In genomic region chr11:4756460-4756859, GRCm38 (mm10) we compare ENCODE assay signal across 27 mouse cellular contexts. TPM values are rescaled to one million over a fixed set of nuclear protein-coding genes. Genes with fewer than 3 reads are reported as not detected.
DNase-seq lines count a peak whose midpoint lies in the region; ATAC-seq lines count a peak whose summit lies in the region.
"Had no signal": no experiment of that assay in that cellular context is flagged by ENCODE, and none has a peak within 500 bp of the region (broad histone marks: within the 10 kb centered on the region; RNA-seq: fewer than 3 reads in every experiment).

No protein-coding gene starts in this region.

- intact Hi-C loops in left cerebral cortex, postnatal 25 days (cut with DNase I) = no loop called here

- H3K4me3 ChIP-seq in heart, embryonic 10.5 days = no peak overlapping the region
- H3K4me3 ChIP-seq: embryonic facial prominence, embryonic 13.5 days; embryonic facial prominence, embryonic 15.5 days; erythroblast, embryonic 14.5 days; forebrain, embryonic 10.5 days; forebrain, embryonic 12.5 days had no signal

- WGBS in heart, embryonic 10.5 days = 75% methylated on average over 9 of the region's 9 CpGs

- H3K4me1 ChIP-seq in heart, embryonic 10.5 days = peaks cover 10% of the 10 kb centered on the region; the same call in 1 of the 2 replicates
- H3K4me1 ChIP-seq: embryonic facial prominence, embryonic 13.5 days had no signal

- no peak for ATAC-seq in monocyte, adult 5-6 weeks (replicated peaks; ENCODE audit: insufficient number of reproducible peaks, low FRiP score, low TSS enrichment, poor library complexity, severe bottlenecking)
- 0 out of 2 replicates have a peak, but pooled peaks have one; percentile 22 for ATAC-seq in common myeloid progenitor, adult 5-6 weeks (replicated peaks; ENCODE audit: low read depth, poor library complexity, severe bottlenecking)
- ATAC-seq in megakaryocyte, adult 5-6 weeks (ENCODE audit: poor library complexity, severe bottlenecking) = peak; percentile 52
- ATAC-seq in activated CD4-positive, CD25-positive, alpha-beta regulatory T cell, adult 4 months = no peak
- ATAC-seq: CD4-positive, CD25-positive, alpha-beta regulatory T cell, adult 4 months; forebrain, embryonic 14.5 days; forebrain, embryonic 16.5 days; Patski had no signal

- no peaks in the 10 kb centered on the region for H3K9me3 ChIP-seq in heart, embryonic 10.5 days
- H3K9me3 ChIP-seq: embryonic facial prominence, embryonic 13.5 days; embryonic facial prominence, embryonic 15.5 days; forebrain, embryonic 12.5 days had no signal

- peaks cover 52% of the 10 kb centered on the region for H3K27me3 ChIP-seq in heart, embryonic 10.5 days (ENCODE audit: insufficient read depth, poor library complexity, severe bottlenecking)

- no peak overlapping the region for H3K27ac ChIP-seq in heart, embryonic 10.5 days
- H3K27ac ChIP-seq: embryonic facial prominence, embryonic 13.5 days; embryonic facial prominence, embryonic 15.5 days; forebrain, embryonic 10.5 days; forebrain, embryonic 12.5 days had no signal

- DNase-seq in monocyte, adult 2 months (ENCODE audit: low read depth in 1 of 2, low spot score in 2 of 2) = peak; percentile 6 to 39
- no peak for DNase-seq in heart, embryonic 10.5 days (ENCODE audit: low spot score)
- DNase-seq in left cerebral cortex, postnatal 25 days (ENCODE audit: low spot score in 2 of 2) = no peak
- DNase-seq: adrenal gland, adult 2 months; adrenal gland, postnatal 10 days; adrenal gland, postnatal 25 days; B cell, adult 2 months; cerebellum, adult 11-12 months; cerebellum, adult 2 months; cerebellum, adult 9-10 months; cerebellum, postnatal 10 days; cerebellum, postnatal 25 days; embryo, embryonic 11 days had no signal

- no peaks in the 10 kb centered on the region for H3K36me3 ChIP-seq in heart, embryonic 10.5 days
- H3K36me3 ChIP-seq: embryonic facial prominence, embryonic 13.5 days; embryonic facial prominence, embryonic 15.5 days; forebrain, embryonic 10.5 days; forebrain, embryonic 12.5 days; G1E had no signal

RNA-seq across cellular contexts. Expression of gene Cabp7, which starts 9.9 kb away (rescaled TPM):
- total RNA-seq in monocyte, adult 5-6 weeks (2017) = 0.85 TPM in 1 of 3 replicates, not detected in the others
- total RNA-seq in common myeloid progenitor, adult 5-6 weeks (2017) = not detected in 2 replicates
- not detected in 2 replicates for total RNA-seq in megakaryocyte, adult 5-6 weeks (2015)
- not detected in 2 replicates for total RNA-seq in megakaryocyte, adult 5-6 weeks (2017)
- 0.11 and 0.15 TPM in 2 replicates for polyA plus RNA-seq in heart, embryonic 10.5 days (2016; fragmentation: Nextera tagmentation; extraction: Ambion mirVana)
- 10 to 100 TPM; 13.8 to 16.0 TPM for total RNA-seq in left cerebral cortex, postnatal 25 days (2021)
- under 1 TPM; 0.15 to 0.31 TPM for polyA plus RNA-seq in activated CD4-positive, CD25-positive, alpha-beta regulatory T cell, adult 4 months (2017; shearing (Covaris generic))
- total RNA-seq: adrenal gland, postnatal 25 days; G1E had no signal
- polyA plus RNA-seq: erythroblast, embryonic 14.5 days; G1E had no signal

RNA-seq across cellular contexts. Expression of gene Zmat5, which starts 52.0 kb away (rescaled TPM):
- total RNA-seq in monocyte, adult 5-6 weeks (2017) = 5.9 to 15.2 TPM (median 8.8 TPM) in 3 replicates
- total RNA-seq in common myeloid progenitor, adult 5-6 weeks (2017) = 6.0 and 11.5 TPM in 2 replicates
- 35.2 and 45.0 TPM in 2 replicates for total RNA-seq in megakaryocyte, adult 5-6 weeks (2015)
- total RNA-seq in megakaryocyte, adult 5-6 weeks (2017) = 11.7 and 12.5 TPM in 2 replicates
- 63.4 and 66.7 TPM in 2 replicates for polyA plus RNA-seq in heart, embryonic 10.5 days (2016; fragmentation: Nextera tagmentation; extraction: Ambion mirVana)
- total RNA-seq in left cerebral cortex, postnatal 25 days (2021) = 10 to 100 TPM; 27.8 to 30.8 TPM
- 100 to 1,000 TPM; 127 to 144 TPM for polyA plus RNA-seq in activated CD4-positive, CD25-positive, alpha-beta regulatory T cell, adult 4 months (2017; shearing (Covaris generic))

RNA-seq across cellular contexts. Expression of gene Uqcr10, which starts 52.3 kb away (rescaled TPM):
- total RNA-seq in monocyte, adult 5-6 weeks (2017) = 46.1 to 75.5 TPM (median 70.1 TPM) in 3 replicates
- 117 and 123 TPM in 2 replicates for total RNA-seq in common myeloid progenitor, adult 5-6 weeks (2017)
- total RNA-seq in megakaryocyte, adult 5-6 weeks (2015) = 135 and 148 TPM in 2 replicates
- 73.7 and 87.8 TPM in 2 replicates for total RNA-seq in megakaryocyte, adult 5-6 weeks (2017)
- 1,046 and 1,532 TPM in 2 replicates for polyA plus RNA-seq in heart, embryonic 10.5 days (2016; fragmentation: Nextera tagmentation; extraction: Ambion mirVana)
- total RNA-seq in left cerebral cortex, postnatal 25 days (2021) = 100 to 1,000 TPM; 379 to 407 TPM
- polyA plus RNA-seq in activated CD4-positive, CD25-positive, alpha-beta regulatory T cell, adult 4 months (2017; shearing (Covaris generic)) = 100 to 1,000 TPM; 481 to 512 TPM

Comparison
In these comparisons a context has a peak if more than half of its experiments do, and no peak if none do; other contexts are left out.
1. DNase-seq: peak in monocyte, adult 2 months (2 of 2); none in heart, embryonic 10.5 days (single experiment) and left cerebral cortex, postnatal 25 days (0 of 2).
2. ATAC-seq: peak in common myeloid progenitor, adult 5-6 weeks (single experiment) and megakaryocyte, adult 5-6 weeks (single experiment); none in monocyte, adult 5-6 weeks (single experiment) and activated CD4-positive, CD25-positive, alpha-beta regulatory T cell, adult 4 months (single experiment).